Mouse (Mus musculus): ENCODE results near the gene Sprr2a3.
"Not testable (repeated sequence)": the region's sequence is repeated elsewhere in the genome, so short reads cannot be mapped to it uniquely, and the experiment has no call there.

Gene Sprr2a3

DNA sequence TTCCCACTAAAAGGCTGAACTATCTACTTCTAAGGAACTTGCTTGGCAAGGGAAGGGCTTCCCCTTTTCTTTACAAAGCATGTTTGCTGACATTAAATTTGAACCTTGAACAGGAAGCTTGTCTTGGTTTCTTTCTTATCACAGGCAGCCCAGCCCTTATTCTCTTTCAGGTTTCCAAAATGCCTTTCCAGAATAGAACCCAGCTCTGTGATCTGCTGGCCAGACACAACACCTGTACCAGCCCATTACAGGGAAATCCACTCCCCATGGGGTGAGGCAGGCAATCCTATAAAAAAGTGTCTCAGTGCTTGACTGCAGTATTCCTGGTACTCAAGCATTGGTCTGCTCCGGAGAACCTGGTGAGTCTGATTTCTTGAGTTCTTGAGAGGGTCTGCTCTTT is at the start of gene Sprr2a3:
Sprr2a3 (plus strand) TSS at position 317 of the 400 bp plus-strand sequence.
- TF ChIP-seq GATA4 (IDR thresholded peaks at IDR 0.05; ENCODE audit: insufficient replicate concordance, low read length) = not testable (repeated sequence)

- no peak for TF ChIP-seq GATA4 (IDR thresholded peaks at IDR 0.05; ENCODE audit: insufficient replicate concordance, low read length)
Observed at GRCm38 (mm10) chr3:92307406-92307805, 22.2 kb downstream of the Sprr2a3 start.

- TF ChIP-seq GATA4 (IDR thresholded peaks at IDR 0.05; ENCODE audit: insufficient replicate concordance, low read length) = no peak
Observed at GRCm38 (mm10) chr3:92316320-92316719, 31.1 kb downstream of the Sprr2a3 start, which contains the start of gene Sprr2b. Gene Sprr2b, plus strand, starts transcription at chr3:92316620.

DNA sequence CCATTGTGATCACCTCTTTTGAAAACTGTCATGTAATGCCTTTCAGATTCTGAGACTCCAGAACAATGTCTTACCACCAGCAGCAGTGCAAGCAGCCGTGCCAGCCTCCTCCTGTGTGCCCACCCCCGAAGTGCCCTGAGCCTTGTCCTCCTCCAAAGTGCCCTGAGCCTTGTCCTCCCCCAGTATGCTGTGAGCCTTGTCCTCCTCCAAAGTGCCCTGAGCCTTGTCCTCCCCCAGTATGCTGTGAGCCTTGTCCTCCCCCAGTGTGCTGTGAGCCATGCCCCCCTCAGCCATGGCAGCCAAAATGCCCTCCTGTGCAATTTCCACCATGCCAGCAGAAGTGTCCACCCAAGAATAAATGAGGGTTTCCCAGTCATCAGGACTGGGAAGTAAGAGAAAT is 32.2 kb downstream of the Sprr2a3 start:
- TF ChIP-seq GATA4 (IDR thresholded peaks at IDR 0.05; ENCODE audit: insufficient replicate concordance, low read length) = no peak

DNA sequence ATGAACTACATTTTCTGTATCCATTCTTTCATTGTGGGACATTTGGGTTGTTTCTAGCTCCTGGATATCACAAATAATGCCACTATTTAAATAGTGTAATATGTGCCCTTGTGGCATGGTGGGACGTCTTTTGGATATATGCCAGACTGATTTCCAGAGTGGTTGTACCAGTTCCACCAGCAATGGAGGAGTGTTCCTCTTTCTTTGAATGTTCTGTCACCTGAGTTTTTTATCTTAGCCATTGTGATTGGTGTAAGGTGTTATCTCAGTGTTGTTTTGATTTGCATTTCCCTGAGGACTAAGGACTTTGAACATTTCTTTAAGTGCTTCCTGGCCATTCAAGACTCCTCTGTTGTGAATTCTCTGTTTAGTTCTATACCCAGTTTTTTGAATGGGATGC is 51.1 kb downstream of the Sprr2a3 start:
- TF ChIP-seq GATA4 (IDR thresholded peaks at IDR 0.05; ENCODE audit: insufficient replicate concordance, low read length) = no peak

GRCm38 (mm10) chr3:92338840-92339239 is 53.6 kb downstream of the Sprr2a3 start, which contains the start of gene Sprr2d:
Gene Sprr2d, plus strand, starts transcription at chr3:92339140.
- no peak for TF ChIP-seq GATA4 (IDR thresholded peaks at IDR 0.05; ENCODE audit: insufficient replicate concordance, low read length)
